Mouse (Mus musculus) heart, adult 9 months (tissue): Measurements from ENCODE around the gene Olfr1085.
"Not testable (repeated sequence)": the region's sequence is repeated elsewhere in the genome, so short reads cannot be mapped to it uniquely, and the experiment has no call there.

Source experiments
- DNase-seq, 2 experiments: peaks; one replicate each; pipeline ENCODE4 v3.0.0; 2022; ENCODE audit warnings: low spot score in 2 of 2

Olfr1085 gene

DNA sequence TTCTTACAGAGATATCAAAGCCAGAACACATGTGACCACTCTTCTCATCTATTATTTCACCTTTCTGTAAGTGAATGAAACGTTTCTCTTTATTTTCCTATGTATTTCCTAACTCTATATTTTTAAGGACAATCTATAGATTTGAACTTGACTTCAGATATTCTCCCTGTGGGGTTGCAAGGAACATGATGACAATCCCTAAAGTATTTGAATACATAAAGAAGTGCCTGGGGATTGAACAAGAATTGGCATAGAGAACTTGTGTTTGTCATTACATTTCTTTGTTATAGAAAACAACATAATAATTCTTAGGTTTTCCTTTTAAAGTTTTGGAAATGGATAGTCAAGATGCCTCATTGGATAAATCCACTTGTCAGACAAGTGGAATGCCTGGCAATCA lies at the start of gene Olfr1085:
TSS of gene Olfr1085 (minus strand) at position 101 of the 400 bp plus-strand sequence.
- DNase-seq: no peak

DNA sequence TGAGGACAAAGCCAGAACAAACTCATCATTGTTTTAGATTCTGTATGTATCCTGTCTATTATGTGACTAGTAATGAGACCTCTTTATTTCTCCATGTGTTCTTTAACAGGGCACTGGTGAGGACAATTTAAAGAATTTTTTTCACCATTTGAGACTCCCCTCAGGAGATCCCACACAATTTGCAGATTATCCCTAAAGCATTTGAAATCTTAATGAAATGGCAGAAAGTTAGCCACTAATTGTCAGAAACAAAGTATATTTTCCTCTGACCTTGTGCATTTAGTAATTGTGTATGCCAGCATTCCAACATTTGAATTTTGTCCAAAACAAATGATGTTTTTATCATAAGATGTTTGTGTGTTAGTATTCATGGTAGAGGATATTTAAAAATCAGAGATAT lies 36.5 kb upstream of the Olfr1085 start, which contains the start of gene Olfr1087:
TSS of gene Olfr1087 (minus strand) at position 101 of the 400 bp plus-strand sequence.
- DNase-seq: no peak

DNA sequence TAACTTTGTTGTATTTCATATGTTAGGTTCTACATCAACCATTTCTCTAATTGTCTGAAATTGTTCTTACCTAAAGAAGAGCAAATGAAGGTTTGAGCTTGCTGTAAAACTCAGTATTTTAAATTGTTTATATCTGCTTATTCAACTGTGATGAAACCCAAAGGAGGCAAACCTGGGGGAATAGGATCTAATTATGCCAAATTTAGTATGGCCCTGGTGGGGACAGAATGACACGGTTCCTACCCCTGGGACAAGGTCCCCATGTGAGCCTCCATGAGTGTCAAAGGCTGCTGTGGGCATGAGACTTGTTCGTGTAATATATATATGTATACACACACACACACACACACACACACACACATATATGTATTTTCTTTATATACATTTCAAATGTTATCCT lies 18.2 kb upstream of the Olfr1085 start, which contains the start of gene Olfr1086:
TSS of gene Olfr1086 (minus strand) at position 101 of the 400 bp plus-strand sequence.
- DNase-seq: no peak

DNA sequence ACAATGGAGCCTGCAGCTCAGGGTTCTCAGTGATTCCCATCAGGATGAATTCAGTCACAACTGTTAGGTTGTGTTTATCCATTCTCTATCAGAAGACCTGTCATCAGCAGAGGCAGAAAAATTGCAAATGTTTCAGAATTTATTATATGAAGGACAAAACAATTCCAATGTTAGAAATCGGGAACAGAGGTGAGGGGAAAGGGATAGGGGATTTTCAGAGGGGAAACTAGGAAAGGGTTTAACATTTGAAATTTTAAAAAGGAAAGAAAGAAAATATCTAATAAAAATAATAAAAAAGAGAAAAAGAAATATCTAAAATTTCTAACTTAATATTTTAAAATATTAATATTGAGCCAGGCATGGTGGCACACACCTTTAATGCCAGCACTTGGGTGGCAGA lies 22.2 kb downstream of the Olfr1085 start, which contains the start of gene Olfr1084:
TSS of gene Olfr1084 (minus strand) at position 101 of the 400 bp plus-strand sequence.
- not testable (repeated sequence) for DNase-seq
